Mouse (Mus musculus) testis, adult 2 months (tissue): ENCODE results near the gene Htra3.

ENCODE experiments used
- CTCF ChIP-seq: fragments of 200-500 bp; IDR thresholded peaks from 2 replicates; pipeline ENCODE4 v1.5.1; 2012; ENCODE audit warnings: low read depth, mild to moderate bottlenecking, inconsistent platforms, low read length, moderate library complexity; ENCODE audit not compliant: control insufficient read depth, insufficient read depth, insufficient replicate concordance
- POLR2A ChIP-seq: fragments of 200-500 bp; IDR thresholded peaks from 2 replicates; pipeline ENCODE4 v1.6.1; 2012; ENCODE audit warnings: low read depth, mild to moderate bottlenecking, inconsistent platforms, low read length, moderate library complexity; ENCODE audit not compliant: control insufficient read depth

DNA sequence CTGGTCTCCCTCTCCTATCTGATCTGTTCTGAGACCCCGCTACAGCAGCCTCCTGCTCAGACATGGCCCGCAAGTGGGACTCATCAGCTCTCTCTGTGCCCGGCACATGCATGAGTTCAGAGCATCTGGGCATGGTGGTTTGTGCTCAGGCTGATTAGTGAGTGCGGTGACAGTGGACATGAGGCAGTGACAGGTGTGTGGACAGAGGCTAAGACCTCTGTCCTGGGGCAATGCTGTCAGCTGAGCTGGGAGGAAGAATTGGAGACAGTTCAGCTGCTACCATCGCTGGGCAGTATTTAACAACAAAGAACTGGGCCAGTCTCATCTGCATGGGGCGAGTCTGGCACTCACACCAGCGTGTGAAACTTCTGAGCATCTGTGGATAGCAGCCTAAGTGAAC is 2.6 kb downstream of the Htra3 start:
- TF ChIP-seq CTCF (no peak), POLR2A (no peak)
